Mouse (Mus musculus) CH12.LX (cell line): ENCODE measurements around the gene 1600014C10Rik. TPM values are rescaled to one million over a fixed set of nuclear protein-coding genes. Genes with fewer than 3 reads are reported as not detected.

ENCODE experiments used
- DNase-seq: peaks from one replicate; pipeline ENCODE4 v3.0.0-alpha.2; 2013; ENCODE audit errors: extremely low read depth
- H3K27ac ChIP-seq: 2 replicates; pipeline ENCODE4 v1.5.1; 2012; ENCODE audit warnings: low read depth, mild to moderate bottlenecking, control low read depth, moderate library complexity; ENCODE audit not compliant: insufficient read depth
- H3K27me3 ChIP-seq: replicated peaks from 2 replicates; pipeline ENCODE3; 2012; ENCODE audit warnings: inconsistent platforms
- H3K36me3 ChIP-seq, 2 experiments: replicated peaks in 1 of 2; 2 replicates each; pipeline versions ENCODE3 to v1.6.1; 2012; ENCODE audit warnings: inconsistent platforms in 1 of 2, low read length in 1 of 2, mild to moderate bottlenecking in 1 of 2, mixed read lengths in 1 of 2, moderate library complexity in 1 of 2; ENCODE audit not compliant: control insufficient read depth in 1 of 2, insufficient read depth in 1 of 2
- H3K4me1 ChIP-seq, 2 experiments: 2 replicates each; pipeline ENCODE4 v1.6.1; 2012; ENCODE audit warnings: inconsistent platforms in 1 of 2, moderate library complexity in 1 of 2; ENCODE audit not compliant: insufficient read depth in 2 of 2, control insufficient read depth in 1 of 2
- H3K4me2 ChIP-seq: 2 replicates; pipeline ENCODE4 v1.6.1; 2012; ENCODE audit warnings: low read depth, mild to moderate bottlenecking, control low read depth; ENCODE audit not compliant: poor library complexity, insufficient read depth, severe bottlenecking
- H3K4me3 ChIP-seq, 3 experiments: fragments of 150-350 bp in 1 of 3; sonication (generic) in 1 of 3; replicated peaks in 1 of 3; 2 replicates each; pipeline versions ENCODE3 to v1.5.1; 2011 to 2012; ENCODE audit warnings: low read depth in 2 of 3, low read length in 2 of 3, mild to moderate bottlenecking in 2 of 3, moderate library complexity in 2 of 3, control low read depth in 1 of 3, improper control_type of control experiment in 1 of 3, inconsistent platforms in 1 of 3, mixed read lengths in 1 of 3; ENCODE audit not compliant: poor library complexity in 1 of 3
- H3K79me2 ChIP-seq: replicated peaks from 2 replicates; pipeline ENCODE4 v1.6.1; 2012; ENCODE audit warnings: mild to moderate bottlenecking, moderate library complexity; ENCODE audit not compliant: control insufficient read depth, poor library complexity, insufficient read depth, severe bottlenecking; ENCODE audit errors: extremely low read depth
- H3K9ac ChIP-seq: 2 replicates; pipeline ENCODE4 v1.6.1; 2012; ENCODE audit warnings: low read depth, mild to moderate bottlenecking, control low read depth, moderate library complexity; ENCODE audit not compliant: insufficient read depth
- H3K9me3 ChIP-seq: replicated peaks from 2 replicates; pipeline ENCODE3; 2012; ENCODE audit warnings: low read length, inconsistent platforms, mixed read lengths
- BHLHE40 ChIP-seq: IDR thresholded peaks from 2 replicates; pipeline ENCODE4 v1.6.1; 2011; ENCODE audit warnings: mild to moderate bottlenecking, low read depth, low read length, improper control_type of control experiment
- CHD1 ChIP-seq: IDR thresholded peaks from 2 replicates; pipeline ENCODE4 v1.6.1; 2012; ENCODE audit warnings: low read depth, low read length, improper control_type of control experiment, inconsistent platforms
- ELF1 ChIP-seq: IDR thresholded peaks from 2 replicates; pipeline ENCODE4 v1.6.1; 2014; ENCODE audit warnings: low read depth, mild to moderate bottlenecking, inconsistent platforms, low read length, improper control_type of control experiment
- EP300 ChIP-seq: IDR thresholded peaks from 2 replicates; pipeline ENCODE4 v1.6.1; 2011; ENCODE audit warnings: low read length, improper control_type of control experiment
- ETS1 ChIP-seq: conservative IDR thresholded peaks from 2 replicates; pipeline ENCODE4 v1.6.1; 2012; ENCODE audit warnings: low read depth, mild to moderate bottlenecking, inconsistent platforms, low read length, improper control_type of control experiment, moderate library complexity
- HCFC1 ChIP-seq: IDR thresholded peaks from 2 replicates; pipeline ENCODE4 v1.6.1; 2012; ENCODE audit warnings: low read depth, mild to moderate bottlenecking, inconsistent platforms, low read length, improper control_type of control experiment
- MAFK ChIP-seq: IDR thresholded peaks from 2 replicates; pipeline ENCODE4 v1.6.1; 2011; ENCODE audit warnings: low read length, improper control_type of control experiment; ENCODE audit not compliant: insufficient replicate concordance
- MAX ChIP-seq: IDR thresholded peaks from 2 replicates; pipeline ENCODE4 v1.6.1; 2011; ENCODE audit warnings: low read length, improper control_type of control experiment
- MAZ ChIP-seq: IDR thresholded peaks from 2 replicates; pipeline ENCODE4 v1.6.1; 2012; ENCODE audit warnings: low read depth, mild to moderate bottlenecking, inconsistent platforms, low read length, improper control_type of control experiment, moderate library complexity
- MXI1 ChIP-seq: IDR thresholded peaks from 2 replicates; pipeline ENCODE4 v1.6.1; 2011; ENCODE audit warnings: mild to moderate bottlenecking, low read depth, low read length, improper control_type of control experiment
- NELFE ChIP-seq: IDR thresholded peaks from 2 replicates; pipeline ENCODE4 v1.6.1; 2011; ENCODE audit warnings: low read depth, low read length, improper control_type of control experiment
- NRF1 ChIP-seq: IDR thresholded peaks from 2 replicates; pipeline ENCODE4 v1.6.1; 2014; ENCODE audit warnings: low read depth, mild to moderate bottlenecking, inconsistent platforms, low read length, improper control_type of control experiment, moderate library complexity
- PAX5 ChIP-seq: IDR thresholded peaks from 2 replicates; pipeline ENCODE4 v1.6.1; 2012; ENCODE audit warnings: low read length, inconsistent platforms, mixed read lengths
- RAD21 ChIP-seq: IDR thresholded peaks from 2 replicates; pipeline ENCODE4 v1.6.1; 2011; ENCODE audit warnings: low read depth, mild to moderate bottlenecking, low read length, improper control_type of control experiment, moderate library complexity
- RCOR1 ChIP-seq: conservative IDR thresholded peaks from 2 replicates; pipeline ENCODE4 v1.6.1; 2012; ENCODE audit warnings: low read depth, mild to moderate bottlenecking, inconsistent platforms, low read length, improper control_type of control experiment
- SIN3A ChIP-seq: IDR thresholded peaks from 2 replicates; pipeline ENCODE4 v1.6.1; 2012; ENCODE audit warnings: low read length, improper control_type of control experiment, inconsistent platforms
- SMC3 ChIP-seq: IDR thresholded peaks from 2 replicates; pipeline ENCODE4 v1.6.1; 2011; ENCODE audit warnings: low read depth, low read length, improper control_type of control experiment
- TBP ChIP-seq: conservative IDR thresholded peaks from 2 replicates; pipeline ENCODE4 v1.6.1; 2011; ENCODE audit warnings: low read depth, low read length, improper control_type of control experiment
- TCF12 ChIP-seq: IDR thresholded peaks from 2 replicates; pipeline ENCODE4 v1.6.1; 2014; ENCODE audit warnings: low read depth, mild to moderate bottlenecking, inconsistent platforms, low read length, improper control_type of control experiment
- UBTF ChIP-seq: IDR thresholded peaks from 2 replicates; pipeline ENCODE4 v1.6.1; 2012; ENCODE audit warnings: low read depth, mild to moderate bottlenecking, inconsistent platforms, low read length, improper control_type of control experiment, moderate library complexity
- ZC3H11A ChIP-seq: IDR thresholded peaks from 2 replicates; pipeline ENCODE4 v1.6.1; 2012; ENCODE audit warnings: low read depth, mild to moderate bottlenecking, inconsistent platforms, low read length, improper control_type of control experiment
- ZKSCAN1 ChIP-seq: IDR thresholded peaks from 2 replicates; pipeline ENCODE4 v1.6.1; 2012; ENCODE audit warnings: low read depth, inconsistent platforms, low read length, improper control_type of control experiment, borderline replicate concordance
- ZNF384 ChIP-seq: IDR thresholded peaks from 2 replicates; pipeline ENCODE4 v1.6.1; 2012; ENCODE audit warnings: low read depth, low read length, improper control_type of control experiment, inconsistent platforms
- dilution Hi-C: fragments of 300-500 bp; cut with MboI; formaldehyde crosslinking; loops from 2 replicates; pipeline ENCODE4 v1.14.3; 2020; ENCODE audit warnings: low sequenced_read_pairs; ENCODE audit not compliant: extremely low pct_unique_long_range_greater_than_20kb, extremely low pct_ligation_motif_present
- in situ Hi-C: fragments of 300-500 bp; cut with MboI; formaldehyde crosslinking; loops from 3 replicates; pipeline ENCODE4 v1.14.3; 2019; ENCODE audit warnings: low sequenced_read_pairs, low pct_ligation_motif_present, low pct_unique_long_range_greater_than_20kb, mixed read lengths
- polyA plus RNA-seq: library from polyadenylated mRNA; unstranded; fragments of >175 nt; gene quantifications from 2 replicates; pipeline ENCODE4 v1.2.1, GENCODE M21; 2012; ENCODE audit warnings: low read depth; ENCODE audit not compliant: insufficient read length
- total RNA-seq, 2 experiments: library from RNA; depleted of rRNA; stranded (reverse); fragments of 300-350 nt in 1 of 2; fragments of >200 nt in 1 of 2; gene quantifications; 2 replicates each; pipeline ENCODE4 v1.2.3; 2012 to 2014

The 1600014C10Rik gene
- total and polyA plus RNA-seq, 3 experiments = 7.4 to 10.6 (median 10.3) TPM

GRCm38 (mm10) chr7:38212651-38213062 lies 29.6 kb downstream of the 1600014C10Rik start:
- Histone ChIP-seq H3K4me2 (no peak overlapping the region), H3K27me3 (peaks cover 1% of the 10 kb centered on the region), H3K36me3 (no peaks in the 10 kb centered on the region), H3K27ac (no peak overlapping the region), H3K9ac (no peak overlapping the region), H3K9me3 (no peaks in the 10 kb centered on the region), H3K4me3 (no peak overlapping the region), H3K79me2 (no peaks in the 10 kb centered on the region), H3K4me1 (peaks cover 14 to 32% of the 10 kb centered on the region in 2 experiments)
- in situ Hi-C loops = no loop called here
- TF ChIP-seq MAFK (no peak), ZNF384 (peak; percentile 77)
- DNase-seq = no peak
- dilution Hi-C loops = no loop called here

GRCm38 (mm10) chr7:38214473-38215214 lies 31.6 kb downstream of the 1600014C10Rik start:
- Histone ChIP-seq H3K9me3 (no peaks in the 10 kb centered on the region), H3K4me1 (peaks cover 14 to 35% of the 10 kb centered on the region in 2 experiments), H3K9ac (no peak overlapping the region), H3K36me3 (no peaks in the 10 kb centered on the region), H3K4me3 (no peak overlapping the region), H3K27me3 (peaks cover 7% of the 10 kb centered on the region), H3K4me2 (0 out of 2 replicates have a peak overlapping the region, but pooled peaks have one; percentile 8), H3K79me2 (no peaks in the 10 kb centered on the region)
- dilution Hi-C loops = no loop called here
- DNase-seq = peak; percentile 49
- in situ Hi-C loops = no loop called here
- TF ChIP-seq HCFC1 = peak; percentile 6; the same call in 1 of the 2 replicates
- TF ChIP-seq ETS1 = peak; percentile 12; the same call in 1 of the 2 replicates
- no peak for TF ChIP-seq RAD21
- TF ChIP-seq ELF1 = 0 out of 2 replicates have a peak, but pooled peaks have one; percentile 28
- TF ChIP-seq, all 38 proteins: peak for 3
- H3K27ac ChIP-seq = peak overlapping the region; percentile 23

- Histone ChIP-seq H3K27me3 (peaks cover 7% of the 10 kb centered on the region), H3K36me3 (no peaks in the 10 kb centered on the region), H3K79me2 (no peaks in the 10 kb centered on the region), H3K9me3 (no peaks in the 10 kb centered on the region), H3K27ac (peak overlapping the region; percentile 23; the same call in 1 of the 2 replicates), H3K4me1 (peaks cover 14 to 35% of the 10 kb centered on the region in 2 experiments), H3K4me2 (no peak overlapping the region), H3K9ac (no peak overlapping the region), H3K4me3 (no peak overlapping the region)
- peak; percentile 68 for DNase-seq
- in situ Hi-C loops (no loop called here), dilution Hi-C loops (no loop called here)
- TF ChIP-seq TBP (no peak), EP300 (no peak), MAX (0 out of 2 replicates have a peak, but pooled peaks have one; percentile 56), NELFE (no peak), ELF1 (no peak), HCFC1 (no peak), ZC3H11A (no peak), RAD21 (no peak), RCOR1 (no peak), BHLHE40 (peak; percentile 86), ZKSCAN1 (no peak), ZNF384 (no peak), MXI1 (no peak), MAFK (no peak), PAX5 (no peak), CHD1 (no peak), ETS1 (peak; percentile 35; the same call in 1 of the 2 replicates), MAZ (no peak), SMC3 (no peak), TCF12 (no peak), NRF1 (no peak), UBTF (no peak), SIN3A (no peak)
Measured at GRCm38 (mm10) chr7:38215281-38215680, 32.3 kb downstream of the 1600014C10Rik start.
